Mouse (Mus musculus) heart, adult 11 months (tissue): Measurements from ENCODE around the gene Ebi3.
A peak's percentile ranks its signal among the peaks of the same experiment; 100 is the strongest.

Experiments used
- DNase-seq: peaks from one replicate; pipeline ENCODE4 v3.0.0; 2022

Ebi3 gene

DNA sequence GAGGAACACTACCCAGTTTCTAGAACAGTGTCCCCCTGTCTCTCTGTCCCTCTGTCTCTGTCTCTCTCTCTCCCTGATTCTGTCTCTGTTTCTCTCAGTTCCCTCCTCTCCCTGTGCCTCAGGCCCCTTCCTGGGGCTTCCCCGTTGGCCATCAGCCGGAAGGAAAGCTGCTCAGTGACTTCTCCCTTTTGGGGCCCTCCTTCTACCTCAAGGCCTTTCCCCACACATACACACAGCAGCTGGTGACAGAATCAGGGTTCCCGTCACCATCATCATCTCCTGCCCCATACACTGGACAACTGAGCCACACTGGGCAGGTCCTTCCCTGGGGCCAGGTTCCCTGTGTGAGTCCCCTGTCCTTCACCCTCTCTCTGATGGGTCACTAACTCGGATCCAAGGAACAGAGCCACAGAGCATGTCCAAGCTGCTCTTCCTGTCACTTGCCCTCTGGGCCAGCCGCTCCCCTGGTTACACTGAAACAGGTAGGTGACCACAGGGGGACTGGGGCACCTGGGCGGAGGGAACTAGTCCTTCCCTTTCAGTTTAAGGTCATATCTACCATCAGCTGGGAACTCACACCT is at the start of gene Ebi3:
Gene Ebi3 (plus strand): TSS at position 194 of the 581 bp plus-strand sequence.
- peak; percentile 96 for DNase-seq

DNA sequence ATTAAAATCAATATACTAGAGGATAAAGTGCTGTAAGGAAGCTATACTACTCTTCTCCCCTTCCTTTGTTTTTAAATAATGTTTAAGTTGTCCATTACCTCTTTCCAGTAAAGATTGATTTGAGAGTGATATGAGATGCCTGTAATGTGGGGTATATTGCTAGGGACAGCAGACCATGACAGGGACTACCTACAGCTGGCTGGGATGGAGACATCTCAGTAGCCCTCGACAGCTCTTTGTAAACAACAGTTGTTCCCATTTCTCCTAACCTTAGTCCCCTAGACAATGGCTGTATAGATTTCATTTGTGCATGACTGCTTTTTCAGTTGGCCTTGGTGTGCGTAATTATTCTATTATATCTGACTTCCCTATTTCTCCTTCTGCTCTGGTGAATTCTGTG is 49.4 kb upstream of the Ebi3 start:
- no peak for DNase-seq

- DNase-seq: no peak
Observed at GRCm38 (mm10) chr17:55903687-55904086, 48.8 kb upstream of the Ebi3 start.

- no peak for DNase-seq
Observed at GRCm38 (mm10) chr17:55904131-55904530, 48.3 kb upstream of the Ebi3 start.

DNA sequence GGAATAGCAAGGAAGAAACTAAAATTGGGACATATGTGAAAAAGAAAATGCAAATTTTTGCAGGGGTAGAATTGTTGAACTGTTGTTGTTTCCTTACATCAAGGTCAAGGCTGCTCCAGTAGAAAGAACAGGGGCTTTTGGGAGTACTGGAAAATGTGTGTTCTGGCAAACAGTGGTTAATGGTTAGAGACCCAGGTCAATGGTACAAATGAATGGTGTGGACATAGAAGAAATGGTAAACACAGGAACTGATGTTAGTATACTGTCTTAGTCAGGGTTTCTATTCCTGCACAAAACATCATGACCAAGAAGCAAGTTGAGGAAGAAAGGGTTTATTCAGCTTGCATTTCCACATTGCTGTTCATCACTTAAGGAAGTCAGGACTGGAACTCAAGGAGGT is 45.8 kb upstream of the Ebi3 start:
- no peak for DNase-seq

DNA sequence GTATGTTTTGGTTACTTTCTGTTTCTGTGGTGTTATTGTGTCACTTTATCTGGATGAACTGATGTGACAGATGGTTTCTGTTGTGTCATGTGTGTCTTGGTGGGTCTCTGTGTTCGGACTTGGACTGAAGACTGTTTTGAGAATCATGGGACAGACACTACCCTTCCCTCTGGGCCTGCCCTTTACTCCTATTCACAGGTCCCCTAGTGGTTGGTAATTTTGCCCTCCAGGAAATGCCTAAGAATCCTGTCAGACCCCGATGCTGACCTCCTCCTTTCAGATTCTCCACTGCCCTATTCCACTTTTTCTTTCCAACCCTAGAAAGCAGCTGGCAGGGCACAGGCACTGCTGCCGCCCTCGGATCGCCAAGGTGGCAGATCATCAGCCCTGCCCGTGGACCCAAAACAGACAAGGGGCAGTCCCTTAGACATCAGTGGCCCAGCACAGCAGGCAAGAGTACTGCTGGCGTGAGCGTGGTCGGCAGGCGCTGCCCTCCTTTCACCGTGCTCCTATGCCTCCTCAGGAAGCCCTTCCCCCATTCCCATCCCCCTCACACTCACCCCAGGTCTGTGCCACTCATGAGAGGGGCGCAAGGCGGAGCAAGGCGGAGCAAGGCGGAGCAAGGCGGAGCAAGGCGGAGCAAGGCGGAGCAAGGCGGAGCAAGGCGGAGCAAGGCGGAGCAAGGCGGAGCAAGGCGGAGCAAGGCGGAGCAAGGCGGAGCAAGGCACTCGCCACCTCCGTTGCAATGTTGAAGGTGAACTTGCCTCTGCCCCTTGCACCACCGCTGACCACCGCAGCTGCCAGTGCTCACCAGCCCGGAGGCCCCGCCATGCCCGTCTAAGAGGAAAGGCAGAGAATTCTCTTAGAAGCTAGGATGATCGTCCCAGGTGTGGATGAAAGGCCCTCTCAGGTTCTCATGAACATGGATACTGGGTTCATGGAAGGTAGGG is 20.6 kb upstream of the Ebi3 start:
- DNase-seq: peak; percentile 95

DNA sequence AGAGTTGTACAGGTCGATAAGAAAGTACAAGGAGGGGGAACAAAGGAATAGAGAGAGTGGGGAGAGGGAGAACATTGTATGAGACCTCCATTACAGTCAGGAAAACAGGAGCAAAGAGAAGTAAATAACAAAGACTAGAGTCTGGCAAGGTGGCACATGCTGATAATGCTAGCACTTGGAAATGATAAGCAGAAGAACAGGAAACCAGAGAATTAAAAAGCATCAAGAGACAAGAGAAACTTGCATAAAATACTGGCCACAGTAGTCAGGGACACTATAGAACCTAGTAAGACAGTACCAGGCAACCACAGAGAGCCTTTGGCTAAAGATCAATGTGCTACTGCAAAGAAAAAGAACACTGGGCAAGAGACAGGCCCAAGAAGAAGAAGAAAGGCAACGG is 19.8 kb upstream of the Ebi3 start:
- peak; percentile 55 for DNase-seq

DNA sequence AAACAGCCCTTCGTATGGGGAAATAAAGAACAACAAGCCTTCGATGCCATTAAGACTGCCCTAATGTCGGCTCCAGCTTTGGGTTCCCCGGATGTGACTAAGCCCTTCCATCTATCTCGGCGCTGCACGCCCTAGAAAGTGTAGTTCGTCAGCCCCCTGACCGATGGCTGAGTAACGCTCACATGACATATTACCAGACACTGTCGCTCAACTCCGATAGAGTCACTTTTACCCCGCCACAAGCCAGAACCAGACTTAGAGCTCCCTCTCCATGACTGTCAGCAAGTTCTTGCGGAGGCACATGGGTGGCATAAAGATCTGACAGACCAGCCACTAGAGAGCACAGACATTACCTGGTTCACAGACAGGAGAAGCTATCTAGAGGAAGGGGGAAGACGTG is 19.2 kb upstream of the Ebi3 start:
- DNase-seq: peak; percentile 89

- peak; percentile 86 for DNase-seq
Observed at GRCm38 (mm10) chr17:55944387-55944865, 8.0 kb upstream of the Ebi3 start.

DNA sequence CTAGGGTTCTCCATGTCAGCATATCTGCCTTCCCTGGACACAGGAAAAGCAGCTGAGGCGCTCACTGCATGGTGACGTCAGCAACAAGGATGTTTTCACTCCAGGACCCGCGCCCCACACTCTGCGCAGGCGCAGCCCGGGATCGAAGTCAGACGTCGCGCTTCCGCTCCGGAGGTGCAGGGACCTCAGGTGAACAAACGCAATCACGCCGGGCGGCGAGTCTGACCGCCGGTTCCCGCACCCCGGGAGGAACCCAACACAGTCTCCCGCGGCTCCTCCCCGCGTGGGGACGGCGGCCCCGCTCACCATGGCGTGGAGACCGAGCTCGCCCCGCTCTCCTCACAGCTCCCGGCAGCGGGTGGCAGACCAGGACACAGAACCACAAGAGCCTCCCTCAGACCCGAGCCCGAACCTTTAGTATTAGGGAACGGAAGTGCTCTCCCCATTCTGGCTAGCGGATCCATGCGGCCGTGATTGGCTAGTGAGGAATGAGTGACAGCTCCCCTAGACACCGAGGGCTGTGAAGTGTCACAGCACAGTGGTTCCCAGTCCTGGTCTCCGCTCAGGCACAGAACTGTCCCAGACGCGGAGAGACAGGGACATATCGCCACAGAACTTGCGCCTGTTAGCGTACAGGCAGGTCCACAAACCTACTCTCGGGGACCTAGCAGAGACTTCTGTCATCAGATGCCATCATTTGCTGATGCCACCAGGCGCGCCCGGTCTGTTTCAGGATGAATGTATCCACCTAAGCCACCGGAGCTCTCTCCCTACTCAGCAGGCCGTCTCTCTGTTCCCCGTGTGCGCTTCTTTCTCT is 7.4 kb upstream of the Ebi3 start:
- DNase-seq: peak; percentile 100

DNA sequence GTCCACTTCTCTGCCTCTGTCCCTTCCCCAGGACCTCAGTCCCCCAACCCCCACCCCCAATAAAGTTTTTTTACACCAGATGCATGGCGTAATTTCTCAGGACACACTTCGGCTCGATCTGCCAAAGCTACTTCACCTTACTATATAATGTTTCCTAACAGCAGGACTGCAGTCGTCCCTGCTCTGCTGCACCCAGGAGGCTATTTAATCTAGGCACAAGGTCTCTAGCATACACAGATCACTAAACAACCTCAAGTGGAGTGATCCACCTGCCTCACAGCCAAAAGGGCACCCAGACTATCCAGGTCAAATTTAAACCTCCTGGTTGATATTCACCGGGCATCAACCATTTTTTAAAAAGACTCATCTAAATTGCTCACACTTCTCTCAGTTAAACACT is 6.7 kb upstream of the Ebi3 start:
- peak; percentile 90 for DNase-seq

DNA sequence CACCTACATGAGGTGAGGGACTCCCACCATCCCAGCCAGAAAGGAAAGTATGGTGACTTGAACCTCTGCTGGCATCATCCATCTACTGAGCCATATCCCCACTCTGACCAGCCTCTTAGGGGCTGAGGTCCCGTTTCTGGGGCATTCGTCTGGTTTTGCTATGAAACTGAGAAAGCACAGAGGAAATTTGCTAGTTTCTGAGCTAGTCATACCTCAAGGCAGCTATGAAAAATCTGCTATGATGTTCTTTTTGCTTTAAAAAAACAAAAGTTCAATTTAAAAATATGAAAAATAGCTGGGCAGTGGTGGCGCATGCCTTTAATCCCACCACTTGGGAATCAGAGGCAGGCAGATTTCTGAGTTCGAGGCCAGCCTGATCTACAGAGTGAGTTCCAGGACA is 3.8 kb upstream of the Ebi3 start:
- DNase-seq: no peak

- DNase-seq: no peak
Observed at GRCm38 (mm10) chr17:55949400-55949799, 3.0 kb upstream of the Ebi3 start, which contains the start of gene Zfp119b. Gene Zfp119b (minus strand): TSS chr17:55949500.

GRCm38 (mm10) chr17:55950601-55951000 is 1.8 kb upstream of the Ebi3 start:
- peak; percentile 90 for DNase-seq

- no peak for DNase-seq
Observed at GRCm38 (mm10) chr17:55952041-55952440, 399 bp upstream of the Ebi3 start.

DNA sequence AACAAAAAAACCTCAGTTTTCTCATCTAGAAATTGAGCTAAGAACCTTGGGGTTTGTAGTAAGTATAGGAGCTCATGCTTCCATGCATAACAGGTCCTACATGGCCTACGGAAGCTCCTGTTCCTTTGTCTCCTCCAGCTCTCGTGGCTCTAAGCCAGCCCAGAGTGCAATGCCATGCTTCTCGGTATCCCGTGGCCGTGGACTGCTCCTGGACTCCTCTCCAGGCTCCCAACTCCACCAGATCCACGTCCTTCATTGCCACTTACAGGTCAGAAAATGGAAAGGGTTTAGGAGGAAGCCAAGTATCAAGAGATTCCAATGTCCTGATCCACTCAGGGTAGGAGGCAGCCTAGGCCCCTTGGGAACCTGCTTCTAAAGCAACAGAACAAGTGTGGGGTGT is 1.3 kb downstream of the Ebi3 start:
- DNase-seq: peak; percentile 82

- DNase-seq: peak; percentile 87
Observed at GRCm38 (mm10) chr17:55954229-55954628, 1.8 kb downstream of the Ebi3 start.

GRCm38 (mm10) chr17:55956129-55956528 is 3.7 kb downstream of the Ebi3 start:
- DNase-seq: peak; percentile 94

DNA sequence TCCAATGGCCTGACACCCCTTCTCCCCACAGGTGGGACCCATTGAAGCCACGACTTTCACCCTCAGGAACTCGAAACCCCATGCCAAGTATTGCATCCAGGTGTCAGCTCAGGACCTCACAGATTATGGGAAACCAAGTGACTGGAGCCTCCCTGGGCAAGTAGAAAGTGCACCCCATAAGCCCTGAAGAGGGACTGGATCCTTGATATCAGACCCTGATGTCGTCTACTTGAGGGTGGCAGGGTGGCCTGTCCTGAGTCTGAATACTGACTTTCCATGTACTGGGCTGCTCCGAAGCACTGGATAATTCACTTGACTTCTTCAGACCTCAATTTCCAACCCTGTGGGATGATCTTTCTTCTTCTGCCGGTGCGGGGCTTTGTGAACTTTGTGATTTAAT is 4.2 kb downstream of the Ebi3 start:
- peak; percentile 88 for DNase-seq

DNA sequence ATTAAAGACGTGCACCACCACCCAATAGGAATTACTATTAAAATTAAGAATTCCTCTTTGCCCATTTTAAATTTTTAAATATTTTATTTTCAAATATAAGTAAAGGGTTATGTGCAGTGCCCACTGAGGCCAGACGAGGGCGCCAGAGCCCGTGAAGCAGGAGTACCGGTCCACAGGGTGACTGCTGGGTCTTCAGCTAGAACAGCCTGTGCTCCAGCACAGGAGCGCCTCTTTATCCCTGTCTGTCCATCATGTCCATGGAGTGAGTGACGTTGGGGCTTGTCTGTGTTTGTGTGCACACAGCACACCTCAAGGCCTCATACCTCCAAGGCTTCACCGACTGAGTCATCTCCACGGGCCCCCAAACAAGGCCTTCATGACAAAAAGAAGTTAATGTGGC is 4.7 kb downstream of the Ebi3 start:
- DNase-seq: peak; percentile 95

- peak; percentile 81 for DNase-seq
Observed at GRCm38 (mm10) chr17:55957726-55958583, 5.5 kb downstream of the Ebi3 start.

GRCm38 (mm10) chr17:55958584-55958886 is 6.1 kb downstream of the Ebi3 start:
- DNase-seq: no peak
